Mouse (Mus musculus): ENCODE measurements at regions not wholly inside any gene's neighbourhood (a gene's known extent, or its start where the extent isn't known, plus 50 kb on each side); places are given as distances from the start of the nearest gene placed in this dataset.

DNA sequence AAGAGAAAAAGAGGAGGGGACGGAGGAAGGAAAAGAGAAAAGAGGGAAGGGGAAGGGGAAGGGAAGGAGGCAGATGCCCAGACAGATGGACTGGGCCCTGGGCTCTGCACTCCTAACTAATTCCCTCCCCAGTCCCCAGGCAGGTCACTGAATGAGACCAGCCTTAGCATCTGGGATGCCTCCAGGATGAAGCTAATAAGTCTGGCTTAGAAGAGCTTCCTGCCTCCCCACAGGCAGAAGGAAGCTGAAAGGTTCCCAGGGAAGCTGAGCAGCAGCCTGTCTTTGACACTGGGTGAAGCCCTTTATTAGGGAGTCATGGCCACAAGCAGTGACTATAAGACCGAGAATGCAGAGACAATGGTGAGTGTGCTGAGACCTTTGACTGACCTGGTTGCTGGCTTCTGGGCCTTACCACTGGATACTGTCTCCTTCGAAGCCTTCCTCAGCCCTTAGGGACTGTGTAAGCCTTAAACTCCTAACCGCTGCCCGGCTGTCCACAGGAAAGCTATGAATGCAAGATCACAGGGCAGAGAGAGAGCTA is 76.7 kb upstream of the Bod1 start:
- DNase-seq (ENCODE audit: low read depth), result no peak

DNA sequence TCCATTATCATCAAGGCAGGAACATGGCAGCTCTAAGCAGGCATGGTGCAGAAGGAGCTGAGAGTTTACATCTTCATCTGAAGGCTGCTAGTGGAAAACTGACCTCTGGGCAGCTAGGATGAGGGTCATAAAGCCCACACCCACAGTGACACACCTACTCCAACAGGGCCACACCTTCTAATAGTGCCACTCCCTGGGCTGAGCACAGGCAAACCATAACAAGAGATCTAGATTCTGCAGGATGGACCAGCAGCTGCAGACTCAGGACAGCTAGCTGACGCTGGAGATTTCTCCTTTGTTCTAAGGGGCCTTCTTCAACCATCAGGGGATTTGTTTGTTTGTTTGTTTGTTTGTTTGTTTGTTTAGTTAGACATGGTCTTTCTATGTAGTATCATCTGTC is 79.6 kb upstream of the Bod1 start:
- no peak for DNase-seq (ENCODE audit: low read depth)

DNA sequence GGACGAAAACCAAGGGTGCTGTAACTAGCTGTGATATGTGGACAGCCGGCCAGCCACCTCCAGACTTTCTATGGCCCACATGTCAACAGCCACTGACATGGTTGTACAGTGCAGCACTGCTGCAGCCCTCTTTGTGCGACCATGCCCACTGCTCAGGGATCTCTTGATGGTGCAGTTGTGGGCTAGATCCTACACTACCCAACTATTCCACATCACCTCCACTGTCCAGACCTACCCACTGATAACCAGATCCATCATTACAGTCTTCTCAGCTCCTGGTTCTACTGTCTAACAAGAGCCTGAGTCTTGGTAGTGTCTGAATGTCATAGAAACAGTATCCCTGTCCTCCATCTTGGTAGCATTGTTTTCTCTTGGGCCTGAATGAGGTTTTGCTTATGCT is 81.5 kb upstream of the Bod1 start:
- no peak for DNase-seq (ENCODE audit: low read depth)

DNA sequence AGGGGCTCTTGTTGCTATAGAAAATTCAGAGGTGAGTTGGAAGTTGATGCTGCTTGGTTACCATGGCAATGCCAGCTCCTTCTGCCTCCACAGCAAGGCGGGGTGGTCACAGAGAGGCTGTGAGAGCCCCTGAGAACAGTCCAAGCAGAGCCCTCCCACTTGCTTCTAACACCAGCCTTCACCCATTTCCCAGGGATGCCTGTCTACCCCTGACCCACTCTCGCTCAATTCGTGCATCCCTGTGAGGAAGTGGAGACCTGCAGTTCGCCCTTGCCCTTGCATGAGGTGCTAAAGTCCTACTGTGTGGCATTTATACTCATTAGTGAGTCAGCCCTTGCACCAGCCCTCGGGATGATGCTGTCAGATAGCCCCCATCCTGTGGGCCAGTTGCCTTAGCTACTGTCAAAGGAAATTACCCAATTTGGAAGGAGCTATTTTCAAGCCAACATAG is 82.1 kb upstream of the Bod1 start:
- DNase-seq (ENCODE audit: low read depth), result peak; percentile 12

DNA sequence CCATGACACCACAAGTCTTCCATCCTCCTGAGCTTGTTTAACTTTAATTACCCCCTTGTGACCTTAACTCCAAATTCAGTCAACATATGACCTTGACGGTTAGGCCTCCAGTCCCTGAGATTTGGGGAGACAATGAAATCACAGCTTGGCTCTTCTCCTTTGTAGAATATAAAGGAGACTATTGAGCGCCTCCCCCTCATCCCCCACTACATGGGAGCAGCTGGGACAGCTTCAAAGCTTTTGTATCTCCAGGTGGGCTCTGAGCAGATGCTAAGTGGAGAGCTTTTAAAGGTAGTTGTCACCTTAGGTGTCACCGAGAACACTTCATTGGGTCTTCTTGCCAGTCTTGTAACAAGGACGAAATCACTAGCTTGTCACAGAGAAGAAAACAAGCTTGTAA is 82.7 kb upstream of the Bod1 start:
- no peak for DNase-seq (ENCODE audit: low read depth)

DNA sequence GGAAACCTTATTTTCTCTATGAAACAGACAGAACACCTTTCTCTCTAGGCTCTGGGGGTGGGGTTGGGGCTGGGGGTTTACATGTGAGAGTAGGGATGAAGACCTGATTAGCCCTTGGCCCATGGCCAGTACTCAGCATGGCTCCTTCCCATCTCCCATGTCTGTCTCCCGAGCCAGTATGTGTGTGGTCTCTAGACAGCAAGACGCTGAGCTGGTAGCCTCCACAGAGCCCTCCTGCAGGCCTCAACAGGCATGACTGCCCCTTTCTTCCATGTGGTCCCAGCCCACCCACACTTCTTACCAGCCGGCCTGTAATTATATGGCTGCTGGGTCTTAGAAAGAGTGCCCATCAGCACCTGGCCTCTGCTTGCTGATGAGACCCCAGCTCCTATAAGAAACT is 84.2 kb upstream of the Bod1 start:
- no peak for DNase-seq (ENCODE audit: low read depth)

- no peak for DNase-seq (ENCODE audit: low read depth)
These were observed 84.9 kb upstream of the Bod1 start for GRCm38 (mm10) chr11:31756355-31757145.

DNA sequence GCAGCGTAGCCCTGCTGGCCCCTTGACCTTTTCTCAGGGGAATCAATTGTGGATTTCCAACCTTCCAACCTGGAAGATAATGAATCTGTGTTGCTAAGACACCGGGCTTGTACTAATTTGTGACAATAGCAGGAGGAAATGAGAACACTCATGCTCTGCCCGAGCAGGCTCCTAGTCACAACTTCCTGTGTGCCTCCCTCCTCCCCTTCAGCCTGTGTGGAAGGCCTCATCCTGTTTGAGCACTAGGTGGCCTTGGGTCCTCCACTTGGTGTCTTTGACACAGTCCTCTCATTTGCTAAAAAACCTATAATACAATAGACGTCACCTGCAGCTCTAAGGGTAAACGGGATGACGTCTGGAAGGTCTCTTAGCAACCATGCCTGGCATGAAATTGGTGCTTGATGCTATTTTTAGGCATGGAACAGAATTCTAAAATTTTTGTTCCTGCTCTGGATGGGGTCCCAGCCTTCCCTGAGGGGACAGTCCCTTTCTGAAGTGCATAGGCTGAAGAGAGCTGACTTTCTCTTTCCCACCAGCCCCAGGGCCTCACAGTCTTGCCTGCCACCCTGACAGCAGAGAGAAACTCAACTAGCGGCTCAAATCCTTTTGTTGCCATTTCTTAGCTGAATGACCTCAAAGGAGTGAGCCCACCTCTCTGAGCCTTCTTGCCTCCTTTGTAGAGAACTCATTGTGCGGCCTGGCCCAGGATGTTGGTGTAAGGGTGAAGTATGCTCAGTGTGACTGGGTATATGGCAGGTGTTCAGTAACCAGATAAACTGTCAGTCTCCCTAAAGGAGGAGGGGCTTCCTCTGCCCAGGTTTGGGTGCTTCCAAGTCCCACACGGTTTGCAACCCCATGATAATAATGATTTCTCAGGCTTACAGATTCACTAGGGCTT is 88.4 kb upstream of the Bod1 start:
- peak; percentile 50 for DNase-seq (ENCODE audit: low read depth)

GRCm38 (mm10) chr11:31763856-31764255 is 92.2 kb upstream of the Bod1 start:
- DNase-seq (ENCODE audit: low read depth), result no peak

DNA sequence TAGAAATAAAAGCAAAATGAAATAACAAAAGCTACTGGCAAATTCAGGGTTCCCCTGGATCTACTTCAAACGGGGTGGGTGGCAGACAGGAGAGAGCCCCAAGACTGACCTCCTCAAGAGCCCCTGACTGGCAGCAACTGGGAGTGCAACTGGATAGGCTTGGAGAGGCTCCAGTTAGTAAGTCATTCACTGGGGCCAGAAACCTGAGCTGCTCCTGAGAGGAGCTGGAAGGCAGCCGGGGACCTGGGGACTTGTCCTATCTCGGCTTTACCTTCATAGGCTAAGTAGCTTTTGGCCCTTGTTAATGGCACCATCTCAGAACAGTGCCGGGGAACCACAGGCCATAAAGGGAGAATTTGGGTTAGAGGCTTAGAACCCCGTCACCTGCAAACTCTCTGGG is 94.6 kb upstream of the Bod1 start:
- DNase-seq (ENCODE audit: low read depth), result no peak

GRCm38 (mm10) chr11:31767727-31768495 is 96.2 kb upstream of the Bod1 start:
- DNase-seq (ENCODE audit: low read depth), result no peak

DNA sequence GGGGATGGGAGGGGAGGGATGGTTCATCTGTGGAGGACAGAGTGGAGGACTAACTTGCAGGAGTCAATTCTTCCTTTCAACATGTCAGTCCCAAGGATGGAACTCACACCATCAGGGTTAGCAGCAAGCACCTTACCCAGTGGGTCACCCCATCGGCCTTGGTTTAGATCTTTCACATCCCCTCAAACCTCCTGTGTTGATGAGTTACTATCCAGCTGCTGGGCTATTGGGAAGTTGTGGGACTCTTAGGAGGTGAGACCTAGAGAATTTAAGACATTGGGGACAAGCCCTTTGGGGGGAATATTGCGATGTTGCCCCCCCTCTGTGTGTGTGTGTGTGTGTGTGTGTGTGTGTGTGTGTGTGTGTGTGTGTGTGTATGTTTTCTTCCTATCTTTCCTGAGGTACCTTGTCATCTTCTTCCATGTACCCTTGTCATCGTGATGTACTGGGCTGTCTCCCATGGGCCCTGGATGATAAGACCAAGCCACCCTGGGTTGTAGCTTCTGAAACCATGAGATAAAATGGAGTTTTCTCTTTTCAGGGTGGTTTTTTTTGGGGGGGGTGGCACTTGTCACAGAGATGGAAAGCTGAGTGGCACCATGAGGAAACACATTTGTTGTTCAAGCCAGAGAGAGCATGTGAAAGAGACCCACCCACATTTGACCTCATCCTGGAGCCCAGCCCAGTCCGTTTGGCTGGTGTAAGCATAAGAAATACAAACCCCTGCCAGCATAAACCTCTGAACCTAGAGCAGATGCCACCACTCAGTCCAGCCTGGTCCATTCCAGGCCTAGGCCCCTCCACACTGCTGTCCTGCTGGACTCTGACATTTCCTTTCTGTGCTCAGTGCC is 98.3 kb upstream of the Bod1 start:
- DNase-seq (ENCODE audit: low read depth), result peak; percentile 12

DNA sequence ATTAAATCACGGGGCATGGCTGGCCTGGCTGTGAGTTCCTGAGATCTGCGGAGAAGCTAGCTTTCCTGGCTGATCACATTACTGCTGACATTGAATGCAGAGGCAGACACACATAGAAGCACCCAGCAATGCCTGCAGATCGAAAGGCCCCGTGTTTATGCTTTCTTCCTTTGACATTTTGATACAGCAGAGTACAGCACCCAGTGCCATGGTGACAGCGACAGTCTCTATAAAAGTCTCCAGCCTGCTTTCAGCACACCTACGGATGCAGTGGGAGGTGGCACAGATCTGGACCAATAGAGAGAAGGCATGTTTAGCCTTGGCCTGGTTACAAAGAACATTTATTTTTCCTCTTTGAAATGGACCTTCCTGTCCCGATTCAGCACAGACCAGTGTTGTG is 99.2 kb upstream of the Bod1 start:
- DNase-seq (ENCODE audit: low read depth), result no peak

- peak; percentile 38 for DNase-seq (ENCODE audit: low read depth)
These were observed 100.1 kb upstream of the Bod1 start for GRCm38 (mm10) chr11:31771491-31772439.

DNA sequence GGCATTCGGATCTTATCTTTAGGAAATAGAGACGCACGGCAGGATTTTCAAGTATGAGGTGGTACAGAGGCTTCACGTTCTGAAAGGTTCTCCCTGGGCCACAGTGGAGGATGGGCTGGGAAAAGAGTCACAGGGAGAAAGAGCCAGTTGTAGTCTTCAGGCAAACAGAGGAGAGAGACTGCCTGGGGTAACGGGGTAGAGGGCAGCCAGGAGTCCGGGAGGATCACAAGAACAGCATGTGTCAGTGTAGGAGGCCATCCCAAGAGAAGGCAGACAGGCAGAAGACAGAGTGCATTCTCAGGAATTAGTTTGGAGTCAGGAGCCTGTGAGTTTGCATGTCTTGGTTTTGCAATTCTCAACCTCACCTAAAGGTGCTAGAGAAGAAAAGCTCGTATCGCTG is 94.5 kb upstream of the Cpeb4 start:
- no peak for DNase-seq (ENCODE audit: low read depth)

DNA sequence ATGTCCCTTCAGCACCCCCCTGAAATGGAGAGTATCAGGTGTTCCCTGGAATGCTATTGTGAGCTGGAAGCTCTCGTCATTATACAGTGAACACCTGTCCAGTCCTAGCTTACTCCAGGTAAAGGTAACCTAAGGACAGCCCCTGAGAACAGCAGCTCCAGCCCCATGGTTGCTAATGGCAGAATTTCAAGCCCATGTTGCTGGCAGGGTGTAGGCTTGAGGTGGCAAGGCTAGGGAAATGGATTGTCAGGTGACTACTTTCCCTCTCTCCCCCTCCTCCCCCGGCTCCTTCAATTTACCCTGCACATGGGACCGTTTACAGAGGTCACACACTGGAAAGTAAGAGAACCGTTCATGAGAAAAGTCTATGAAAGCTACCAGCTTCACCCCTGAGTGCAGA is 93.2 kb upstream of the Cpeb4 start:
- DNase-seq (ENCODE audit: low read depth), result no peak

DNA sequence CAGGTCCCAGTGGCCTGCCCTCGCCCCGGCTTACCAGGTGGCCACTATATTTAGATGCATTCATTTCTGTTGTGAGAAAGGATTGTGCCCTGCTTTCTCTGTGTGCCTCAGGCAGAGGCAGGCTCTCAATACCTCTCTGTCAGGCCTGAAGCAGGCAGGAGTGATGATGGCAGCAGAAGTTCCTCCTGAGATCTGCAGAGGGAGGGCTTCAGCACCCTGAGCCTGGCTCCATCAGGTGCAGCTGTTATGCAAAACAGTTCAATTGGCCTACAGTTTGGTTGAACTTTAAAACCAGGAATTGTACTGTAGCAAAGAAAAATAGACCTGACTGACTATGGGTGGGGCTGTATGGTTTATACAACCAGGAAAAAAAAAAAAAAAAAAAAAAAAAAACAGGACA is 92.7 kb upstream of the Cpeb4 start:
- no peak for DNase-seq (ENCODE audit: low read depth)

DNA sequence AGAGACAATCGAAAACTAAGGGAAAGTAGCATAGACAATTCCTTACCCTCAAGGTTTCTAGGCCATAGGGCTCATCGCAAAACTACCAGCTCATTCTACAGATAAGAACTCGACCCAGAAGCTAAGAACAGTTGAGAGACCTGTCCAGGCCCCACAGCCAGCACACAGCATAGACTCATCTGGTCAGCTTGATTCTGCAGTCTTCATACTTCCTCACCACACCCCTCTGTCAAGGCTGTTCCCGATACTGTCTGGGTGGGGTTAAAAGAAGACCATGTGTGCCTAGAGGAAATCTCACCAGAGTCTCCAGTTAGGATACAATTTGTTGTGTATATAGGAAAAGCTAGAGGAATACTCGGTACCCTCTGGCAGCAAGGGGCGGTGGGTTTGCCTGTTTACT is 91.0 kb upstream of the Cpeb4 start:
- DNase-seq (ENCODE audit: low read depth), result no peak

DNA sequence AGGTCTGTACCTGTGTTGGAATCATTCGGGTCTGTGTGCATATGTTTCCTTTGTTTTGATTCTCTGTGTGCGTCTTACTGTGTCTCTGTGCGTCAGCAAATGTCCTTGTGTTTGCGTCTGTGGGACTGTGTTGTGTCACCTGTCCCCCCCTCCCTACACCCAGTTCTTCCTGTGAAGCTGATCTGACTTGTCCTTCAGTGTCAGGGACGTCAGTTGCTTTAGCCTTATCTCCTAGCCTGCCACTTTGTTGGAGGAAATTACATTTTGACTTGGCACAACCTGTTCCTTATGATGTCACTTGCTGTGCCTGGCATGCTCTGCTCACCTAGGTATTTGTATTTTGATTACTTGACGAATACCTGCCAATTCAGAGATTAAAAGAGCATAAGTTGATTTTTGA is 90.4 kb upstream of the Cpeb4 start:
- no peak for DNase-seq (ENCODE audit: low read depth)

- DNase-seq (ENCODE audit: low read depth), result no peak
These were observed 88.4 kb upstream of the Cpeb4 start for GRCm38 (mm10) chr11:31783506-31784063.
